Mouse (Mus musculus) cerebellum, adult 2 months (tissue): ENCODE data around the gene Ccnd3. TPM values are rescaled to one million over a fixed set of nuclear protein-coding genes. Genes with fewer than 3 reads are reported as not detected.

Source experiments
- DNase-seq, 2 experiments: peaks; one replicate each; pipeline ENCODE4 v3.0.0; 2021
- H3K27ac ChIP-seq: fragments of 200-500 bp; 2 replicates; pipeline ENCODE4 v1.5.1; 2012; ENCODE audit warnings: low read length, control low read depth, inconsistent platforms; ENCODE audit not compliant: insufficient read depth
- H3K27me3 ChIP-seq: fragments of 200-500 bp; 2 replicates; pipeline ENCODE4 v1.6.1; 2012; ENCODE audit warnings: inconsistent platforms, mild to moderate bottlenecking, low read length, moderate library complexity; ENCODE audit not compliant: control insufficient read depth, insufficient read depth
- H3K4me1 ChIP-seq: fragments of 200-500 bp; 2 replicates; pipeline ENCODE4 v1.6.1; 2011; ENCODE audit warnings: low read length; ENCODE audit not compliant: control insufficient read depth, insufficient read depth
- H3K4me3 ChIP-seq: fragments of 200-500 bp; replicated peaks from 2 replicates; pipeline ENCODE3; 2011; ENCODE audit warnings: mild to moderate bottlenecking, low read depth, low read length, control low read depth; ENCODE audit not compliant: insufficient read depth
- CTCF ChIP-seq: fragments of 200-500 bp; IDR thresholded peaks from 2 replicates; pipeline ENCODE4 v1.5.1; 2011; ENCODE audit warnings: low read depth, mild to moderate bottlenecking, control low read depth, low read length, moderate library complexity, borderline replicate concordance; ENCODE audit not compliant: insufficient read depth
- POLR2A ChIP-seq: fragments of 200-500 bp; IDR thresholded peaks from 2 replicates; pipeline ENCODE4 v1.6.1; 2011; ENCODE audit warnings: low read length, control low read depth, borderline replicate concordance; ENCODE audit not compliant: insufficient read depth
- WGBS: fragments of 180-500 bp; shearing (Covaris S2); methylation state at CpG from one replicate; pipeline ENCODE4 v1.1.7; 2018; 5-methylcytosine and 5-hydroxymethylcytosine counted together
- polyA plus RNA-seq: library from polyadenylated mRNA; depleted of rRNA; stranded (reverse); fragments of >200 nt; gene quantifications from 2 replicates; pipeline ENCODE4 v1.2.3, GENCODE M21; 2012

The Ccnd3 gene
- polyA plus RNA-seq, 1 experiment: 50.5 TPM

DNA sequence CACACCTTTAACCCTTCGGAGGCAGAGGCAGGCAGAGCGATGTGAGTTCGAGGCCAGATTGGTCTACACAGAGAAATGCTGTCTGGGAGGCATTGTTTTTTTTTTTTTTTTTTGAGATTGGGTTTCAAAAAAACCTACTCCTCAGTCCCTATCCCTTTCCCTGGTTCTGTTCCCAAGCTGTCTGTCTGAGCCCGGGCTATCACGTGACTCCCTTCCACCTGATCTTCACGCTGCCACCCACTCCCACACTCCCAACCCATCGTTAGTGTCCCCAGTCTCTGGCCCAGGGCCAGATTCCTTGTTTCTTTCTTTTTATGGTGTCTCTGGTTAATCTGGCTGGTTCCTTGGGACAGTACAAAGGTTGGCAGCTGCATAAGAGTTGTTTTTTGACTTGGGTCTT lies 46.2 kb downstream of the Ccnd3 start:
- no peak for DNase-seq
- H3K4me1 ChIP-seq: no peaks in the 10 kb centered on the region
- H3K27me3 ChIP-seq: no peaks in the 10 kb centered on the region
- no peak overlapping the region for H3K27ac ChIP-seq
- TF ChIP-seq POLR2A: no peak
- TF ChIP-seq CTCF: no peak
- WGBS: 58% methylated on average over 7 of the region's 7 CpGs
- no peak overlapping the region for H3K4me3 ChIP-seq

DNA sequence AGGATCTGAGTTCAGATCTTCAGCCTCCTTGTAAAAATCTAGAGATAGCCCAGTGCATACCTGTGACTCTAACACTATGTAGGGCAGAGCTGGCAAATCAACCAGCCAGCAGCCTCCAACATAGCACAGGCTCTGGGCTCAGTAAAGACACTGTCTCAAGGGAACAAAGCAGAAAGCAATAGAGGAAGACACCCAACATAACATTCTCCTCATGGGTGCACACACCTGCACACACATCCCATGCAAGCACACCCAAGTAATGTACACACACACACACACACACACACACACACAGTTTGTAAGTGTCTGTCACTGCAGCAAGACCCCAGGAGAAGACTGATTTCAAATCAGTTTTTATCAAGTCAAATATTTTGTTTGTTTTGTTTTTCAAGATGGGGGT lies 48.1 kb downstream of the Ccnd3 start:
- Histone ChIP-seq H3K4me3 (no peak overlapping the region), H3K27me3 (no peaks in the 10 kb centered on the region), H3K4me1 (no peaks in the 10 kb centered on the region), H3K27ac (no peak overlapping the region)
- no peak for DNase-seq
- TF ChIP-seq POLR2A: no peak
- TF ChIP-seq CTCF: no peak

DNA sequence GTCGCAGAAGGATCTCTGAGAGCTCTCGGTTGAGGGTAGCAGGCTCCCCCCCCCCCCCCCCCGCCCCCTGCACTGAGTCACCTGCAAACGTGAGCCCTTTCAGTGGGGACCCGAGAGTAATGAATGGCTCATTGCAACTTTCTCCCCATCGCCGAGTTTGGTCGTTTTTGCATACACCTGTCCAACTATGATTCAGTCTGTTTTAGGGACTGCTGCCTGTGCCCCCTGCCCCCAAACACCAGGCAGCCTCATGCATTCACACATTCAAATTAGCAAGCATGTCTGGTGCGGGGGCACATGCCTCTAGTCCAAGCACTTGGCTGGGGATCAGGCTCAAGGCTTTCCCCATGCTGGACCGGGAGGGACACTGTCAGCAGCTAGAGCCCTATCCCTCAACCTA lies 49.8 kb downstream of the Ccnd3 start:
- no peak overlapping the region for H3K27ac ChIP-seq
- 66% methylated on average over 10 of the region's 10 CpGs for whole genome bisulfite sequencing
- DNase-seq: no peak
- H3K4me1 ChIP-seq: no peaks in the 10 kb centered on the region
- H3K27me3 ChIP-seq: no peaks in the 10 kb centered on the region
- H3K4me3 ChIP-seq: no peak overlapping the region
- TF ChIP-seq POLR2A (no peak), CTCF (no peak)

DNA sequence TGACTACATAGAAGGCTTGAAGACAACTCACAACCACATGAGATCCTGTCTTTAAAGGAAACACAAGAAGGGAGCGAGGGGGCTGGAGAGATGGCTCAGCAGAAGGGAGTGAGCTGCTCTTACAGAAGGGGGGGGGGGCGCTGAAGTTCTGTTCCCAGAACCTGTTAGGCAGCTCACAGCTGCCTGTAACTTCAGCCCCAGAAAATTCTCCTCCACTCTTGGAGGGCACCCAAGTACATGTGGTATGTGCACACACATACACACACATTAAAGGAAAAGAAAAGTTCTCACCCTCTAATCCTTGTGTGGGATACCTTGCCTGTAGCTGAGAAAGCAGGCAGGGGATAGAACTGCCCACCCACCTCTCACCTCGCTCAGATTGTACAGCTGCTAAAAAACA lies 52.3 kb downstream of the Ccnd3 start:
- TF ChIP-seq POLR2A: no peak
- no peak for TF ChIP-seq CTCF
- Histone ChIP-seq H3K27me3 (no peaks in the 10 kb centered on the region), H3K27ac (no peak overlapping the region), H3K4me3 (no peak overlapping the region), H3K4me1 (no peaks in the 10 kb centered on the region)
- 72% methylated on average over 3 of the region's 3 CpGs for WGBS
- DNase-seq: no peak

DNA sequence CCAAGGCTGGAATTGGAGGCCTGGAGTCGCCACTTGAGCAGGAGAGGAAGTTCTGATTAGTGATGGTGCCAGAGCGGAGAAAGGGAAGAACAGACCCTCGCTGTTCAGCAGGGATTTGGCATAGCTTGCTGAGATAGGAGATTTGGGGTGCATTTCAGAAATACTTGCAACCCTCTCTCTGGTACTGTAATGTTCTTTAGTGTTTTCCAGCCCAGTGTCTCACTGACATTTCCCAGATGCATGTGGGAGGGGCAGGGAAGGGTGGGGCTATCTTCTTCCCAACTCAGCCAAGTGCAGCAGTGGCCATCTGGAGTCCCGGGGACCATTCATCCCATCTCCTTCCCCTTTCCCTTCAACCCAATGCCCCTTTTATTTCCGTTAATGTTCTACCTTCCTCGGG lies 54.9 kb downstream of the Ccnd3 start:
- TF ChIP-seq CTCF: no peak
- TF ChIP-seq POLR2A: no peak
- WGBS: 52% methylated on average over 6 of the region's 6 CpGs
- no peaks in the 10 kb centered on the region for H3K27me3 ChIP-seq
- H3K27ac ChIP-seq: no peak overlapping the region
- H3K4me1 ChIP-seq: no peaks in the 10 kb centered on the region
- no peak overlapping the region for H3K4me3 ChIP-seq
- DNase-seq: no peak

DNA sequence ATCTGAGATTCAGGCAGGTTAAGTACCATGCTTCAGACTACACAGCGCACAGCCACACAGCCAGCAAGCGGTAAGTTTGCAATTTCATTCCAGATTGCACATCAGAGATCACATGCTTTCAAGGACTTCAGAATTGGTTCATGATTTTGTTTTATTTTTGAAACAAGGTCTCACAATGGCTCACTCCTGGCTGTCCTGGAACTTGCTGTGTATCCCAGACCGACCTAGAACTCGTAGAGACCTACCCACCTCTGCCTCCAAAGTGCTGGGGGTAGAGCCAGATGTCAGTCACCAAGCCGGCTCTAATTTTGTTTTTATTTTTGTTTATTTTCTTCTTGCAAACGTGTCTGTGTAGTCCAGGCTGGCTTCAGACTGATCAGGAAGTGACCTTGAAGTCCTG lies 58.0 kb downstream of the Ccnd3 start:
- no peak for TF ChIP-seq POLR2A
- no peak for TF ChIP-seq CTCF
- H3K27me3 ChIP-seq: no peaks in the 10 kb centered on the region
- no peaks in the 10 kb centered on the region for H3K4me1 ChIP-seq
- whole genome bisulfite sequencing: 78% methylated on average over 6 of the region's 6 CpGs
- DNase-seq: no peak
- no peak overlapping the region for H3K27ac ChIP-seq
- H3K4me3 ChIP-seq: no peak overlapping the region

DNA sequence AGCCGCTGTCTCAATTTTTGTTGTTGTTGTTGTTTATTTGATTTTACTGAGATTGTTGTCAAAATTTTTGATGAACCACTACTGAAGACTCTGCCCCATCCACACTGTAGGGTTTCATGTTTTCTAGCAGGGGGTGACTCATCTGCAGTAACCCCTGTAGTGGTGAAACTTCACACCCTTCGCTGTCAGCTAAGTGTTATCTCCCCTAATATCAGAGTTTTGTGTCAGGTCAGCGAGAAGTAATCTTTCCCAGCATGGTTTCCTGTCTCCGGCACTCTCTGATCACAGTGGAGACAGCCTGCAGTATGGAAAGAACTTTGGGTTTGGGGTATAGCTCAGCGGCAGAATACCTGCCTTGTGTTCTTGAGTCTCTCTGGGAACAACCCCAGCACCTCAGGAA lies 59.8 kb downstream of the Ccnd3 start:
- no peak for DNase-seq
- TF ChIP-seq POLR2A (no peak), CTCF (no peak)
- Histone ChIP-seq H3K27ac (no peak overlapping the region), H3K4me3 (no peak overlapping the region), H3K4me1 (no peaks in the 10 kb centered on the region), H3K27me3 (no peaks in the 10 kb centered on the region)
- 84% methylated on average over 5 of the region's 5 CpGs for WGBS

DNA sequence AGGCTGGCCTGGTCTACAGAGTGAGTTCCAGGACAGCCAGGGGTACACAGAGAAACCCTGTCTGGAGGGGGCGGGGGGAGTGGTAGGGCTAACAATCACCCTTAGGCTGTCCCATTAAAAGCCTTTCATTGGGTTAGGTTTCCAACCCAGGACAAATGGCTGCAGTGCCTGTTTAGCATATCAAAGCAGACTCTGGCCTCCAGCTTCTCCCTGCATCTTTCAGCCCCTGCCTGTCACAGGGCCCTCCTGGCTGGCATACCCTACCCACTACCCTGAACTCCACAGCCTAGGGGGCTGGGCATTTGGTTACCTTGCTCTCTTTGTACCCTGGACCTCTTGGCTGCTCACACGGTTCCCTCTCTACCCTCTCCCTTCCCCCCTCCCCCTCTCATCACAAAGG lies 61.3 kb downstream of the Ccnd3 start:
- DNase-seq: no peak
- no peak overlapping the region for H3K4me3 ChIP-seq
- H3K27ac ChIP-seq: no peak overlapping the region
- no peaks in the 10 kb centered on the region for H3K4me1 ChIP-seq
- TF ChIP-seq POLR2A (no peak), CTCF (no peak)
- WGBS: 17% methylated on average over 2 of the region's 2 CpGs
- H3K27me3 ChIP-seq: no peaks in the 10 kb centered on the region

DNA sequence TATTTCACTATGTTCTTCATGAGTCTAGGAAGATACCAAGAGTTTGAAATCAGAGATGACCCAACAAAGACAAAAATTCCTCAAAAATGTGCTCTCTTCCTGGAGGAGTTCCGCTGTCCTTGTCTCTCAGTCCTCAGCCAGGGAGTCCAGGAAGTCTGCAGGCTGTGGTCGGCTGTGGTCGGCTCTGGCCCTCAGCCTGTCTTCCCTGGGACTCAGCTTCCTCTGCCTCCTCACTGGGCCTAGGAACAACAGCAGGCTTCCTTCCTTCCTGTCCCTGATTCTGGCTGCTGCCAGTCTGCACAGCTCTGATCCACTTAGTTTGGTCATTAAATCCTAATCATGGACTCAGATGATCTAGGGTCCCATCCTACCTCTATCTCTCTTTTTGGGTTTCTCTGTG lies 62.4 kb downstream of the Ccnd3 start:
- WGBS: 66% methylated on average over 3 of the region's 3 CpGs
- no peak overlapping the region for H3K27ac ChIP-seq
- H3K4me3 ChIP-seq: no peak overlapping the region
- H3K27me3 ChIP-seq: no peaks in the 10 kb centered on the region
- no peak for DNase-seq
- no peaks in the 10 kb centered on the region for H3K4me1 ChIP-seq
- TF ChIP-seq POLR2A (no peak), CTCF (no peak)
